9 mouse cellular contexts compared by ENCODE assay signal in the genomic region with DNA sequence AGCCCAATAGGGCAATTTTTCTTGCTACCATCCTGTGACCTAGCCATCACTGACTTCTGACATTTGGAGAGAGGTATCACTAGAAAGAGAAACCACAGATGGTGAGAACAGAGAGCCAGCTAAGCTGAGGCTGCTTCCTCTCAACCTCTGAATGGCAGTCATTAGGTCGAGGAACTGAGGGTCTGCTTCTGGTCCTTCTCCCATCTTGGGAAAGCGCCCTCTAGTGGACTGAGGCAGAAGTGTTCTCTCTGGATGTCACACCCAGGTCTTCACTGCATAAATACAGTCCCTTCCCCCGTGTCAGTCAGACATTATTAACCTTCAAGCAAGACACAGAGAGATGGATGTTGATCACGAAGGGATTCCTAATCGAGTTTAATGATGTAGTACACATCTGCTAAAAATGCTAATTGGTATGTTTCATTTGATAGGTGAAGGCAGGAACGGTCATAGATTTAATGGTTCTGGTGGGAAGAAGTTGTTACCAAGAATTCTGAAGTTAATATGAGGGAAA.
A peak's percentile ranks its signal among the peaks of the same experiment; 100 is the strongest.
DNase-seq lines count a peak whose midpoint lies in the region; ATAC-seq and TF ChIP-seq lines count a peak whose summit lies in the region.
"Had no signal": no experiment of that assay in that cellular context is flagged by ENCODE, and none has a peak within 500 bp of the region (broad histone marks: within the 10 kb centered on the region; RNA-seq: fewer than 3 reads in every experiment).

No protein-coding gene starts in this region.

- TF ChIP-seq CTCF in left cerebral cortex, adult 2 months (IDR thresholded peaks at IDR 0.05): peak; percentile 60

- H3K27ac ChIP-seq in left cerebral cortex, adult 2 months: no peak overlapping the region
- H3K27ac ChIP-seq: heart, embryonic 15.5 days had no signal

- intact Hi-C loops in left cerebral cortex, adult 2 months (cut with DNase I): loop anchor here (5.0 kb wide), 3 partner anchors 95 to 450 kb away; a partner anchor contains a TSS
- intact Hi-C loops in left cerebral cortex, postnatal 36 days (cut with DNase I): loop anchor here (5.0 kb wide), 4 partner anchors 95 to 450 kb away; a partner anchor contains a TSS

- ATAC-seq in CD4-positive, CD25-positive, alpha-beta regulatory T cell, adult 4 months: no peak

- H3K4me3 ChIP-seq in left cerebral cortex, adult 2 months: no peak overlapping the region
- H3K4me3 ChIP-seq: heart, embryonic 15.5 days had no signal

- DNase-seq in CD4-positive, CD25-positive, alpha-beta regulatory T cell, adult 2 months (ENCODE audit: low read depth, low spot score): peak; percentile 59
- no peak for DNase-seq in left cerebral cortex, adult 2 months (ENCODE audit: extremely low spot score in 1 of 2, low spot score in 2 of 2)
- no peak for DNase-seq in left cerebral cortex, postnatal 36 days (ENCODE audit: low spot score in 2 of 2)
- DNase-seq in adrenal gland, postnatal 36 days: peak; percentile 42 to 44
- peak; percentile 78 to 79 for DNase-seq in kidney, postnatal 4 days
- DNase-seq in testis, postnatal 10 days (ENCODE audit: low spot score): peak; percentile 69
- no peak for DNase-seq in frontal cortex, postnatal 10 days (ENCODE audit: low spot score in 2 of 2)

Comparison
In these comparisons a context has a peak if more than half of its experiments do, and no peak if none do; other contexts are left out.
1. DNase-seq: peak in CD4-positive, CD25-positive, alpha-beta regulatory T cell, adult 2 months (single experiment), adrenal gland, postnatal 36 days (2 of 2), kidney, postnatal 4 days (2 of 2) and testis, postnatal 10 days (single experiment); none in left cerebral cortex, adult 2 months (0 of 2), left cerebral cortex, postnatal 36 days (0 of 2) and frontal cortex, postnatal 10 days (0 of 2).